In genomic region chr1:180372258-180372657, GRCm38 (mm10) we compare ENCODE assay signal across 4 mouse cellular contexts. TPM values are rescaled to one million over a fixed set of nuclear protein-coding genes. Genes with fewer than 3 reads are reported as not detected.
DNase-seq lines count a peak whose midpoint lies in the region; ATAC-seq and TF ChIP-seq lines count a peak whose summit lies in the region.
"Not testable (repeated sequence)": the region's sequence is repeated elsewhere in the genome, so short reads cannot be mapped to it uniquely, and the experiment has no call there.

No protein-coding gene starts in this region.

- TF ChIP-seq EP300 in lung, postnatal 0 days (IDR thresholded peaks at IDR 0.05): peak; percentile 53

- H3K4me3 ChIP-seq in brown adipose tissue, adult 24 weeks (ENCODE audit: insufficient read depth, low read depth, low read length); kidney, adult 2 months (ENCODE audit: insufficient read depth, low read depth, low read length); lung, postnatal 0 days (ENCODE audit: low read depth, low read length): not testable (repeated sequence)

- H3K4me1 ChIP-seq in brown adipose tissue, adult 24 weeks (ENCODE audit: control insufficient read depth, insufficient read depth, insufficient read length, low read length): peaks cover 55% of the 10 kb centered on the region
- H3K4me1 ChIP-seq in kidney, adult 2 months (ENCODE audit: control insufficient read depth, insufficient read depth, low read length): not testable (repeated sequence)
- H3K4me1 ChIP-seq in lung, postnatal 0 days (ENCODE audit: insufficient read depth, low read depth, low read length): peaks cover 27% of the 10 kb centered on the region

- TF ChIP-seq POLR2A in kidney, adult 2 months (IDR thresholded peaks at IDR 0.05; ENCODE audit: low read depth, low read length): not testable (repeated sequence)

- 59% methylated on average over 5 of the region's 5 CpGs for WGBS in kidney, adult 2 months
- WGBS in lung, postnatal 0 days: 67% methylated on average over 5 of the region's 5 CpGs

- H3K9ac ChIP-seq in lung, postnatal 0 days (replicated peaks; ENCODE audit: low read depth): not testable (repeated sequence)

- peak; percentile 62 for ATAC-seq in lung, postnatal 0 days

- not testable (repeated sequence) for H3K27me3 ChIP-seq in kidney, adult 2 months (replicated peaks; ENCODE audit: control insufficient read depth, insufficient read depth, low read length); lung, postnatal 0 days (replicated peaks; ENCODE audit: insufficient read depth, low read length)

- DNase-seq in kidney, adult 2 months; lung, postnatal 0 days (ENCODE audit: low spot score): not testable (repeated sequence)
- DNase-seq in lung, postnatal 25 days (ENCODE audit: low spot score): peak; percentile 54

- H3K36me3 ChIP-seq in kidney, adult 2 months (ENCODE audit: control insufficient read depth, insufficient read depth, low read length); lung, postnatal 0 days (ENCODE audit: insufficient read depth, low read length): not testable (repeated sequence)

- TF ChIP-seq CTCF in kidney, adult 2 months (conservative IDR thresholded peaks at IDR 0.05; ENCODE audit: insufficient read depth, insufficient read length, low read depth, low read length); lung, postnatal 0 days (IDR thresholded peaks at IDR 0.05): not testable (repeated sequence)

- not testable (repeated sequence) for H3K9me3 ChIP-seq in lung, postnatal 0 days (ENCODE audit: low read length)

- H3K27ac ChIP-seq in brown adipose tissue, adult 24 weeks (replicated peaks; ENCODE audit: low read depth, low read length): 0 out of 2 replicates have a peak overlapping the region, but pooled peaks have one; percentile 13
- 0 out of 2 replicates have a peak overlapping the region, but pooled peaks have one; percentile 12 for H3K27ac ChIP-seq in kidney, adult 2 months (ENCODE audit: insufficient read depth, low read depth, low read length)
- H3K27ac ChIP-seq in lung, postnatal 0 days (ENCODE audit: low read length): not testable (repeated sequence)

- not testable (repeated sequence) for H3K4me2 ChIP-seq in lung, postnatal 0 days (replicated peaks; ENCODE audit: low read depth, low read length)

RNA-seq across cellular contexts. Expression of gene Itpkb, which starts 42.0 kb away (rescaled TPM):
- 15.8 and 21.6 TPM in 2 replicates for polyA plus RNA-seq in brown adipose tissue, adult 24 weeks (2012; ENCODE audit: insufficient read depth, insufficient read length, missing spikeins)
- polyA plus RNA-seq in kidney, adult 2 months (2012; rRNA removed): 14.1 and 14.9 TPM in 2 replicates
- 8.4 and 11.9 TPM in 2 replicates for polyA plus RNA-seq in lung, postnatal 0 days (2015; fragmentation: Nextera tagmentation; extraction: Ambion mirVana)
